Mouse (Mus musculus) frontal cortex, adult 2 months (tissue): Measurements from ENCODE around the gene Vhl. TPM values are rescaled to one million over a fixed set of nuclear protein-coding genes. Genes with fewer than 3 reads are reported as not detected.

Experiments
- polyA plus RNA-seq: library from polyadenylated mRNA; depleted of rRNA; stranded (reverse); fragments of >200 nt; gene quantifications from 2 replicates; pipeline ENCODE4 v1.2.3, GENCODE M21; 2012; rRNA removed

Vhl gene
- polyA plus RNA-seq, 1 experiment = 51.4 TPM

Other genes with a start within 250 kb of the Vhl start
- gene Tada3, start 246.1 kb upstream of the Vhl start, polyA plus RNA-seq = 54.4 and 61.7 TPM in 2 replicates
- gene Arpc4, start 245.8 kb upstream of the Vhl start, polyA plus RNA-seq = 157 and 168 TPM in 2 replicates
- 22.1 and 22.6 TPM in 2 replicates for gene Ttll3, start 234.7 kb upstream of the Vhl start, polyA plus RNA-seq
- gene Rpusd3, start 204.6 kb upstream of the Vhl start, polyA plus RNA-seq = 30.1 and 37.7 TPM in 2 replicates
- 0.18 and 0.29 TPM in 2 replicates for gene Cidec, start 188.2 kb upstream of the Vhl start, polyA plus RNA-seq
- 52.3 and 55.4 TPM in 2 replicates for gene Jagn1, start 181.4 kb upstream of the Vhl start, polyA plus RNA-seq
- gene Il17re, start 165.5 kb upstream of the Vhl start, polyA plus RNA-seq = 0.27 and 0.36 TPM in 2 replicates
- 6.6 and 7.4 TPM in 2 replicates for gene Il17rc, start 152.5 kb upstream of the Vhl start, polyA plus RNA-seq
- gene Creld1, start 140.7 kb upstream of the Vhl start, polyA plus RNA-seq = 64.3 and 65.2 TPM in 2 replicates
- gene Prrt3, start 122.0 kb upstream of the Vhl start, polyA plus RNA-seq = 30.2 and 31.0 TPM in 2 replicates
- 82.0 and 83.3 TPM in 2 replicates for gene Emc3, start 92.3 kb upstream of the Vhl start, polyA plus RNA-seq
- gene Fancd2, start 92.3 kb upstream of the Vhl start, polyA plus RNA-seq = 3.0 and 4.3 TPM in 2 replicates
- 0.18 TPM in 1 of 2 replicates, not detected in the other for gene Fancd2os, start 23.2 kb upstream of the Vhl start, polyA plus RNA-seq
- 371 and 428 TPM in 2 replicates for gene Brk1, start 19.2 kb upstream of the Vhl start, polyA plus RNA-seq
- gene Irak2, start 14.5 kb downstream of the Vhl start, polyA plus RNA-seq = 31.3 and 34.9 TPM in 2 replicates
- 29.3 and 29.9 TPM in 2 replicates for gene Tatdn2, start 73.1 kb downstream of the Vhl start, polyA plus RNA-seq
- 0.23 and 0.30 TPM in 2 replicates for gene Ghrl, start 95.9 kb downstream of the Vhl start, polyA plus RNA-seq
- 93.8 and 111 TPM in 2 replicates for gene Sec13, start 116.8 kb downstream of the Vhl start, polyA plus RNA-seq